Mouse (Mus musculus) brown adipose tissue, adult 24 weeks (tissue): ENCODE data around the gene Fbxo2. TPM values are rescaled to one million over a fixed set of nuclear protein-coding genes. Genes with fewer than 3 reads are reported as not detected.
A peak's percentile ranks its signal among the peaks of the same experiment; 100 is the strongest.

Experiments used
- H3K27ac ChIP-seq: fragments of 200-500 bp; replicated peaks from 2 replicates; pipeline ENCODE4 v1.5.1; 2012; ENCODE audit warnings: low read depth, mild to moderate bottlenecking, low read length
- H3K4me1 ChIP-seq: fragments of 200-500 bp; 2 replicates; pipeline ENCODE4 v1.6.1; 2012; ENCODE audit warnings: low read length, mixed read lengths; ENCODE audit not compliant: control insufficient read depth, insufficient read depth, insufficient read length
- H3K4me3 ChIP-seq: fragments of 200-500 bp; 2 replicates; pipeline ENCODE4 v1.5.1; 2012; ENCODE audit warnings: low read depth, mild to moderate bottlenecking, low read length, moderate library complexity; ENCODE audit not compliant: insufficient read depth
- polyA plus RNA-seq: library from polyadenylated mRNA; stranded (reverse); fragments of >200 nt; gene quantifications from 2 replicates; pipeline ENCODE4 v1.2.4, GENCODE M21; 2012; ENCODE audit not compliant: missing spikeins, insufficient read depth, insufficient read length

Fbxo2 gene
- polyA plus RNA-seq, 1 experiment, result not detected

- 0 out of 2 replicates have a peak, but pooled peaks cover 3% of the 10 kb centered on the region for H3K4me1 ChIP-seq
- no peak overlapping the region for H3K4me3 ChIP-seq
- no peak overlapping the region for H3K27ac ChIP-seq
Measured at GRCm38 (mm10) chr4:148154982-148155381, 5.4 kb upstream of the Fbxo2 start.

- no peaks in the 10 kb centered on the region for H3K4me1 ChIP-seq
- H3K4me3 ChIP-seq, result peak overlapping the region; percentile 11; the same call in 1 of the 2 replicates
Measured at GRCm38 (mm10) chr4:148158436-148159348, 1.7 kb upstream of the Fbxo2 start.

GRCm38 (mm10) chr4:148159544-148160435 lies 631 bp upstream of the Fbxo2 start:
- Histone ChIP-seq H3K4me1 (no peaks in the 10 kb centered on the region), H3K27ac (no peak overlapping the region), H3K4me3 (peak overlapping the region; percentile 70)

More at GRCm38 (mm10) chr4:148158436-148159348, 1.7 kb upstream of the Fbxo2 start:
- H3K27ac ChIP-seq, result no peak overlapping the region

- Histone ChIP-seq H3K4me1 (peaks cover 2% of the 10 kb centered on the region; the same call in 1 of the 2 replicates), H3K27ac (no peak overlapping the region), H3K4me3 (peak overlapping the region; percentile 22)
Measured at GRCm38 (mm10) chr4:148164002-148164439, 3.6 kb downstream of the Fbxo2 start.

GRCm38 (mm10) chr4:148164461-148164860 lies 4.0 kb downstream of the Fbxo2 start:
- Histone ChIP-seq H3K27ac (no peak overlapping the region), H3K4me3 (peak overlapping the region; percentile 22; the same call in 1 of the 2 replicates), H3K4me1 (peaks cover 2% of the 10 kb centered on the region; the same call in 1 of the 2 replicates)

GRCm38 (mm10) chr4:148165551-148165950 lies 5.1 kb downstream of the Fbxo2 start:
- Histone ChIP-seq H3K4me3 (no peak overlapping the region), H3K27ac (no peak overlapping the region), H3K4me1 (peaks cover 2% of the 10 kb centered on the region; the same call in 1 of the 2 replicates)

- Histone ChIP-seq H3K4me1 (peaks cover 2% of the 10 kb centered on the region; the same call in 1 of the 2 replicates), H3K27ac (no peak overlapping the region), H3K4me3 (no peak overlapping the region)
Measured at GRCm38 (mm10) chr4:148166431-148166830, 6.0 kb downstream of the Fbxo2 start.

GRCm38 (mm10) chr4:148166986-148167385 lies 6.6 kb downstream of the Fbxo2 start:
- Histone ChIP-seq H3K4me1 (peaks cover 2% of the 10 kb centered on the region; the same call in 1 of the 2 replicates), H3K27ac (no peak overlapping the region), H3K4me3 (no peak overlapping the region)

GRCm38 (mm10) chr4:148168287-148168686 lies 7.9 kb downstream of the Fbxo2 start:
- no peak overlapping the region for H3K4me3 ChIP-seq
- peaks cover 2% of the 10 kb centered on the region; the same call in 1 of the 2 replicates for H3K4me1 ChIP-seq
- no peak overlapping the region for H3K27ac ChIP-seq

- Histone ChIP-seq H3K27ac (no peak overlapping the region), H3K4me1 (peaks cover 2% of the 10 kb centered on the region; the same call in 1 of the 2 replicates), H3K4me3 (no peak overlapping the region)
Measured at GRCm38 (mm10) chr4:148169586-148169985, 9.2 kb downstream of the Fbxo2 start.

- no peak overlapping the region for H3K4me3 ChIP-seq
- no peak overlapping the region for H3K27ac ChIP-seq
- peaks cover 2% of the 10 kb centered on the region; the same call in 1 of the 2 replicates for H3K4me1 ChIP-seq
Measured at GRCm38 (mm10) chr4:148170842-148171241, 10.4 kb downstream of the Fbxo2 start.

- Histone ChIP-seq H3K4me3 (no peak overlapping the region), H3K27ac (no peak overlapping the region), H3K4me1 (peaks cover 2% of the 10 kb centered on the region; the same call in 1 of the 2 replicates)
Measured at GRCm38 (mm10) chr4:148171261-148171660, 10.8 kb downstream of the Fbxo2 start.

GRCm38 (mm10) chr4:148173811-148174494 lies 13.5 kb downstream of the Fbxo2 start:
- Histone ChIP-seq H3K4me1 (no peaks in the 10 kb centered on the region), H3K4me3 (no peak overlapping the region), H3K27ac (no peak overlapping the region)

- Histone ChIP-seq H3K4me3 (no peak overlapping the region), H3K4me1 (no peaks in the 10 kb centered on the region), H3K27ac (no peak overlapping the region)
Measured at GRCm38 (mm10) chr4:148174495-148174862, 14.1 kb downstream of the Fbxo2 start.
